Mouse (Mus musculus): Measurements from ENCODE around the gene Ftcd. TPM values are rescaled to one million over a fixed set of nuclear protein-coding genes. Genes with fewer than 3 reads are reported as not detected.

The Ftcd gene
- polyA plus RNA-seq, 1 experiment from 2014 or later, result not detected

DNA sequence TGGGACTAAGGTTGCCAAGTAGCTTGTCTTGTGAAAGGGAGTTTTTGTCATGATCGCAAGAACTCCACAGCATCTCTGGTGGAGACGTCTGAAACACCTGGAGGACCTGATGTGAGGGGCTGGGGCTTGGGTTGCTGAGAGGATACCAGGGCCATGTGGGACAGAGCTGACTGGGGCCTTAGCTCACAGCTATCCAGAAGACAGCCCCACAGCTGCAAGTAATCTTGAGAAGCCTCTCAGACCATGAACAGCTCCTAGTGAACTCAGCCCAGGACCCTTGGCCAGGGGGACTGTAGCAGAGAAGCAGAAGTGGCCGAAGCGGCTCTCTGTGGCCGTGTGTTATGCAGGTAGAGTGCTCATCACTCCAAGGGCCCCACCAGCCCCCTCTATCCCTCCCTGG lies 59.1 kb downstream of the Ftcd start:
- 67% methylated on average over 5 of the region's 5 CpGs for WGBS
- H3K9me3 ChIP-seq (replicated peaks; ENCODE audit: control insufficient read depth, low read length), result no peaks in the 10 kb centered on the region
- H3K27ac ChIP-seq (replicated peaks; ENCODE audit: low read depth, low read length), result peak overlapping the region; percentile 23; the same call in 1 of the 2 replicates
- H3K4me1 ChIP-seq (ENCODE audit: control insufficient read depth, insufficient read depth, low read length), result peaks cover 3% of the 10 kb centered on the region; the same call in 1 of the 2 replicates
- no peak overlapping the region for H3K4me2 ChIP-seq (ENCODE audit: low read depth, low read length)
- H3K9ac ChIP-seq (replicated peaks; ENCODE audit: low read length), result no peak overlapping the region
- H3K27me3 ChIP-seq (ENCODE audit: control insufficient read depth, insufficient read depth, low read length), result no peaks in the 10 kb centered on the region
- H3K4me3 ChIP-seq (ENCODE audit: low read depth, low read length), result no peak overlapping the region
- DNase-seq (ENCODE audit: low spot score), result no peak
- ATAC-seq (replicated peaks; ENCODE audit: insufficient number of reproducible peaks, low FRiP score, low TSS enrichment, low read depth), result no peak
- no peaks in the 10 kb centered on the region for H3K36me3 ChIP-seq (replicated peaks; ENCODE audit: control insufficient read depth, insufficient read depth, low read depth, low read length)

DNA sequence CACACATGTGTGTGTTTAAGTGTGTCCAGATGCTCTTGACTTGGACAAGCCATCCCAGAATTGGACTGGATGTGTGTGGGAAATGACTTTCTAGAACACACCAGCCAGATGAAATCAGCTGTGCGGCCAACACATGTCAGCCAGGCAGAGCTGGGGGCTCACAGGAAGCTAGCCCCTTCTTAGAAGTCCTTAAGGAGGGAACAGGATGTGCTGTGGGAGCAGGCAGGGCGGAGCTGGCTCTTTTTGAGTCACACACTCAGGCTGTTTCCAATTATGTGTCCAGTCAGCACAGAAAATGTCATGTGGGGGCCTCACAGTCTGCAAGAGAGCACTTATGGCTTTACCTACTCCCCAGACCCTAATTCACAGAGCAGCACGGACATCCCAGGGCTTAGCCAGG lies 60.6 kb downstream of the Ftcd start:
- Histone ChIP-seq H3K36me3 (replicated peaks; ENCODE audit: control insufficient read depth, insufficient read depth, low read depth, low read length) (no peaks in the 10 kb centered on the region), H3K27ac (replicated peaks; ENCODE audit: low read depth, low read length) (peak overlapping the region; percentile 52; the same call in 1 of the 2 replicates), H3K4me3 (ENCODE audit: low read depth, low read length) (no peak overlapping the region), H3K9me3 (replicated peaks; ENCODE audit: control insufficient read depth, low read length) (no peaks in the 10 kb centered on the region), H3K4me2 (ENCODE audit: low read depth, low read length) (no peak overlapping the region), H3K4me1 (ENCODE audit: control insufficient read depth, insufficient read depth, low read length) (peaks cover 3% of the 10 kb centered on the region; the same call in 1 of the 2 replicates), H3K27me3 (ENCODE audit: control insufficient read depth, insufficient read depth, low read length) (no peaks in the 10 kb centered on the region), H3K9ac (replicated peaks; ENCODE audit: low read length) (no peak overlapping the region; the same call in 1 of the 2 replicates)
- ATAC-seq (replicated peaks; ENCODE audit: insufficient number of reproducible peaks, low FRiP score, low TSS enrichment, low read depth) (0 out of 2 replicates have a peak, but pooled peaks have one; percentile 32), DNase-seq (ENCODE audit: low spot score) (peak; percentile 77)
- whole genome bisulfite sequencing, result 20% methylated on average over 3 of the region's 3 CpGs

DNA sequence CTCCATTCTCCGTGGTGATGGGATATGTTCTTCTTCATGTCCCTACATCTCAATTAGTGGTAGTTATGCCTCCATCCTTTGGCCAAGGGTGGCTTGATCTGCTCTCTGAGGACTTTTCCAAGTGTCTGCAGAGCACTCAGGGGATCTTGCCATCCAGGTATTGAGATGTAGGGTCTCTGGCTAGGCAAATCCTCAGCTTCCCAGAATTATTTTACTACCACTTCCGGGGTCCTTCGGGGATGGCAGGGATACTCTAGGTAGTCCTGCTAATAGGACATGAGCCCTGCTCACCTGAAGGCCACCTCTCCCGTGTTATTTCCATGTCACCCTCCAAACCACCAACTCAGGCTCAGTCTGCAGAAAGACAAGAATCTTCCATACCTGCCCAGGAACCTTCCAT lies 61.2 kb downstream of the Ftcd start:
- no peak for DNase-seq (ENCODE audit: low spot score)

More for the DNA sequence above, 61.2 kb downstream of the Ftcd start:
- no peak overlapping the region for H3K4me2 ChIP-seq (ENCODE audit: low read depth, low read length)
- peak overlapping the region; percentile 52 for H3K27ac ChIP-seq (replicated peaks; ENCODE audit: low read depth, low read length)
- no peaks in the 10 kb centered on the region for H3K27me3 ChIP-seq (ENCODE audit: control insufficient read depth, insufficient read depth, low read length)
- no peaks in the 10 kb centered on the region for H3K9me3 ChIP-seq (replicated peaks; ENCODE audit: control insufficient read depth, low read length)
- no peaks in the 10 kb centered on the region for H3K36me3 ChIP-seq (replicated peaks; ENCODE audit: control insufficient read depth, insufficient read depth, low read depth, low read length)
- no peak overlapping the region; the same call in 1 of the 2 replicates for H3K9ac ChIP-seq (replicated peaks; ENCODE audit: low read length)
- H3K4me3 ChIP-seq (ENCODE audit: low read depth, low read length), result no peak overlapping the region
- peaks cover 3% of the 10 kb centered on the region; the same call in 1 of the 2 replicates for H3K4me1 ChIP-seq (ENCODE audit: control insufficient read depth, insufficient read depth, low read length)
- no peak for ATAC-seq (replicated peaks; ENCODE audit: insufficient number of reproducible peaks, low FRiP score, low TSS enrichment, low read depth)
- WGBS, result 87% methylated on average over 4 of the region's 4 CpGs

Other genes starting within 250 kb of the Ftcd start
- 3.9 and 4.3 TPM in 2 replicates for gene Dip2a, start 230.4 kb upstream of the Ftcd start, polyA plus RNA-seq (2014; fragmentation: Nextera tagmentation; extraction: Ambion mirVana)
- not detected in 2 replicates for gene AC141477.1, start 135.2 kb upstream of the Ftcd start, polyA plus RNA-seq (2014; fragmentation: Nextera tagmentation; extraction: Ambion mirVana)
- gene Pcnt, start 132.9 kb upstream of the Ftcd start, polyA plus RNA-seq (2014; fragmentation: Nextera tagmentation; extraction: Ambion mirVana), result 12.6 and 14.3 TPM in 2 replicates
- gene 2610028H24Rik, start 126.6 kb upstream of the Ftcd start, polyA plus RNA-seq (2014; fragmentation: Nextera tagmentation; extraction: Ambion mirVana), result not detected in 2 replicates
- 64.8 and 76.4 TPM in 2 replicates for gene Mcm3ap, start 106.7 kb upstream of the Ftcd start, polyA plus RNA-seq (2014; fragmentation: Nextera tagmentation; extraction: Ambion mirVana)
- 5.8 and 6.2 TPM in 2 replicates for gene Ybey, start 106.5 kb upstream of the Ftcd start, polyA plus RNA-seq (2014; fragmentation: Nextera tagmentation; extraction: Ambion mirVana)
- 26.9 and 36.2 TPM in 2 replicates for gene Lss, start 44.1 kb upstream of the Ftcd start, polyA plus RNA-seq (2014; fragmentation: Nextera tagmentation; extraction: Ambion mirVana)
- gene Spatc1l, start 13.4 kb upstream of the Ftcd start, polyA plus RNA-seq (2014; fragmentation: Nextera tagmentation; extraction: Ambion mirVana), result not detected in 2 replicates
- gene Col6a2, start 48.0 kb downstream of the Ftcd start, polyA plus RNA-seq (2014; fragmentation: Nextera tagmentation; extraction: Ambion mirVana), result 14.0 and 15.6 TPM in 2 replicates
- 18.5 and 19.8 TPM in 2 replicates for gene Col6a1, start 150.5 kb downstream of the Ftcd start, polyA plus RNA-seq (2014; fragmentation: Nextera tagmentation; extraction: Ambion mirVana)